Mouse (Mus musculus) retina, embryonic 14.5 days (tissue): ENCODE measurements around the gene Ociad1.
"Not testable (repeated sequence)": the region's sequence is repeated elsewhere in the genome, so short reads cannot be mapped to it uniquely, and the experiment has no call there.

Experiments
- DNase-seq: peaks from one replicate; pipeline ENCODE4 v3.0.0-alpha.2; 2015; ENCODE audit warnings: low spot score

Ociad1 gene

DNA sequence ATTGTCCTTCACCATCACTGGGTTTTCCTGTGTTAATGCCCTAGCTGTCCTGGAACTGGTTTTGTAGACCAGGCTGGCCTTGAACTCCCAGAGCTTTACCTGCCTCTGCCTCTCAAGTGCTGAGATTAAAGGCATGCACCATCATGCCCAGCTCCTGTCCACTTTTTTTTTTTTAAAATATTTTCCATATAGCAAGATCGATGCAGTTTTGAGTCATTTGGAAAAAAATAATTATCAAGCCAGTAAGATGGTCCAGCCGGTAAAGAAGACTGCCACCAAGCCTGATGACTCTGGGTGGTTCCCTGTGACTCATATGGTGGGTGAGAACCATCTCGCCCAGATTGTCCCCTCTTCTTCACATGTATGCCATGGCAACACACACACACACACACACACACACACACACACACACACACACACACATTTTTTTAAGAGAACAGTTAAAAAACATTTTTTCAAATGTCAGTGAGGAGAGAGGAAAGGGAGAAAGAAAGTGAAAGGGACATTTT lies 7.1 kb upstream of the Ociad1 start:
- no peak for DNase-seq

DNA sequence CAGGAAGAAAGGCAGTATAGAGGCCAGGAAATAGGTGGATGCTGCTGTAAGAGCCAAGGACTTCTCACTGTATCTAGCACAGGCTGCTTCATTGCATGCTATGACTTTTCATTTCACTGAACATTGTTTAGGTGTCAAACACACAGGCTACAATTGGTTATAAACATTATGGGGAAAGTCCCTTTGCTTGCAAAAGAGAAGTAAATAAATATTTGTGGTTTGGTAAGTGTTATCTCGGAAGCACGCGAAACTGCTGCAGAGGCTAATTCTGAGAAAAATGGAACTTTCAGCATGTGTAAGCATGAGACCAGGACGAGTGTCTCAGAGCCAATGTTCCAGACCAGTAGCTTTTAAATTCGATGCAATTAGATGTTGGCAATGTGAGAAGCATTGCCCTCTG lies 6.0 kb upstream of the Ociad1 start:
- DNase-seq, result no peak

DNA sequence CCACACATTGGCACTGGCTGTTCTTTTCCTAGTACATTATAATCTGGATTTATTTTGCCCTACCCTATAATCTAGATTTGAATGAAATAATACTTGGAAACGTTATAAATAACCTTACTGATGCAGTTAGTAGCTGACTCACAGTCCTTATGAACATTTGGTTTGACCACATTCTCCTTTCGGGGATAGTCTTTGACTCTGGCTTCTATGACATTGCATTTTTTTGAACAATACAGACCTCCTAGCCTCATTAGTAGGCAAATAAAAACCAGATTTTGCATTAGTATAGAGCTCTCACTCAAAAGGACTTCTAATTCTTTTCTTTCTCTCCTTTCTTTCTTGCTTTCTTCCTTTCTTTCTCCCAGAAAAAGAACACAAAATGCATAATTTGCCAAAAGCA lies 2.7 kb upstream of the Ociad1 start:
- no peak for DNase-seq

DNA sequence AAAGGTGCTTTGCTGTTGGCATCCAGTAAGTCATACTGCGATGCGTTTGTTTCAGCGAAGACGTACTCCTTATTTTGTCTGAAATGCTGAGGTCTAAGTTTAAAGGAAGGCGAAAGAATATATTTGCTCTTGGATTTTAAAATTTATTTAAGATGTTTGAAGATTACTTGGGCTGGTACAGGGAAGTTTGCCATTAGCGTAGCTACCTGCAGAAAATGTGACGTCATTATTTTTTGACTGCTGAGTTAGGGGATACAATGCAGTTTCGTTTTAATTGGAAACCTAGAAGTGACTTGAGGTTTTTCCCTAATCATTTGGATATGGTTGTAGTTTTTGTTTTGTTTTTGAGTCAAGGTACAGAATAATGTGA lies 859 bp downstream of the Ociad1 start:
- DNase-seq, result no peak

DNA sequence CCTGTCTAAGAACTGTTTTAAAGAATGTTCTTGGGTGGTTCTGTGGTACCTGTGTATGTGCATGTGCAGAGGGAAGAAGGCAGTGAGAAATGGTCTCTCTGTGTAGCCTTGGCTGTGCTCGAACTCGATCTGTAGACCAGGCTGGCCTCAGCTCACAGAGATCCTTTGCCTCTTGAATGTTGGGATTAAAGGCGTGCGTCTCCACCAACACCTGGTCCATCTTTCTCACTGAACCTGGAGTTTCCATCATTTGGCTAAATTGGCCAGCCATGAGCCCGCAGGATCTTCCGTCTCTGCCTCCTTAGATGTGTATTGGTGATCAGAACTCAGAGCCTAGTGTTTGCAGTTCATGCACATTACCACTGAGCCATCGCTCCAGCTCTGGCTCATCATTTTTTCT lies 2.4 kb downstream of the Ociad1 start:
- no peak for DNase-seq

DNA sequence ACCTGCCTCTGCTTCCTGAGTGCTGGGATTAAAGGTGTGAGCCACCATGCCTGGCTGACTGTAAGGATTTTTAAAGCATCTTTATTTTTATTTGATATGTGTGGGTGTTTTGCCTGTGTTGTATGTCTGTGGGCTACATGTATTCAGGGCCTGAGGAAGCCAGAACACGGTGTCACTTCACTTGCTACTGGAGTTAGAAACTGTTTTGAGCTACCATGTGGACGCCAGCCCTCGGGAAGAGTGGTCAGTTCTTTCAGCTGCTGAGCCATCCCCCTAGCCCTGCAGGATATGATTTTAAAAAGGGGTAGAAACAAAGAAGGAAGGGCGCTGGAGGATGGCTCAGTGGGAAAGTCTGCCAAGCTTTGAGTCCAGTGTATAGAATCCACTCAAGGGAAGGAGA lies 3.3 kb downstream of the Ociad1 start:
- DNase-seq, result no peak

DNA sequence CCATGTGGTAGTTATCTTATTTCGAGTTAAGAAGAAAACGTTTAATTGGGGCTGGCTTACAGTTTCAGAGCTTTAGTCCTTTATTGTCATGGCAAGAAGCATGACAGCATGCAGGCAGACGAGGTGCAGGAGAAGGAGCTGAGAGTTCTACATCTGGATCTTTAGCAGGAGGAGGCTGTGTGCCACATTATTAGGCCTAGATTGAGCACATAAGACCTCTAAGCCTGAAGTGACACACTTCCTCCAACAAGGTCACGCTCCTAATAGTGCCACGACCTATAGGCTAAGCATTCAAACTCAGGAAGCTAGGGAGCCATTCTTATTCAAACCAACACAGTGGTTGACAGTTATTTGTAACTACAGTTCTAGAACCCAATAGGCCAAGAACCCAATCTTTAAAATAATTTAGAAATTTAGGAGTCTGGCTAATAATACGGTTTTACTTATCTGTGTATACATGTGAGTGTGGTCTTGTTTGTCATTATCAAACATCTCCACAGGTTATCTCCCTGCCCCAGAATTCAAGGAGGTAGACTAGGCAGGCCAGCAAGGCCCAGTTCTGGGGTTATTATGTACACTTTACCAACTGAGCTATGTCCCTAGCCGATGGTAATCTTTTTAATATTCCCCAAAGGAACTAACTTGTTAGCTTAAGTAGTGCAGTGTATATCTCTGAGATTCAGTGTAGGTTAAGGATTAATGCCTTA lies 9.2 kb downstream of the Ociad1 start:
- DNase-seq, result no peak

DNA sequence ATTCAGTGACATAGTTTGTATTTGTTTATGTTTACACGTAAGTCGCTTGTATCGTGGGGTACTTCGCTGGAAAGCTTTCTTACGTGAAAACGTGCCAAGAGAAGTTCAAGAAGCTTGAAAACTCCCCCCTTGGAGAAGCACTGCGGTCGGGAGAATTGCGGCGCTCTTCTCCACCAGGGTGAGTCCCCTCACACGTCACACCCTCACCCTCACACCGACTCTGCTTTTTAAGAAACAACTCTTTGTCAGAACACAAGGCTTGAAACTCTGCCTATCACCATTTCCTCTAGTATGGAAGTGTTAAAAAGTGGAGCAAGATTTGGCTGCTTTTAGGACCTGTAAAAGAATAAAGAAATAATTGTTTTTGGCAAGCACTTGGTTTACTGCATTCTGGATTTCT lies 11.9 kb downstream of the Ociad1 start:
- no peak for DNase-seq

DNA sequence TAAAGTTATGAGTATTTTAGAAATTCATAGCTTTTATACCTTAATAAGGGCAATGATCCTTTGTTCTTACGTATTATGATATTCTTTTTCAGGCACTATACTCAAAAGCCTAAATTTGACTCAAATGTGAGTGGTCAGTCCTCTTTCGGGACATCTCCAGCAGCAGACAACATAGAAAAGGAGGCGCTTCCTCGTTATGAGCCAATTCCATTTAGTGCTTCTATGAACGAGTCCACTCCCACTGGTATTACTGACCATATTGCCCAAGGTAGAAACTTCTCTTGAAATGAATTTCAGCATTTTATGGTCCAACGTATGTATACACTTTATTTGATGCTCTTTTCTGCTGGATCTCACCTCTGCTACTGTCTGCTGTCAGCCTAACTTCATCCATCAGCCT lies 13.9 kb downstream of the Ociad1 start:
- no peak for DNase-seq

DNA sequence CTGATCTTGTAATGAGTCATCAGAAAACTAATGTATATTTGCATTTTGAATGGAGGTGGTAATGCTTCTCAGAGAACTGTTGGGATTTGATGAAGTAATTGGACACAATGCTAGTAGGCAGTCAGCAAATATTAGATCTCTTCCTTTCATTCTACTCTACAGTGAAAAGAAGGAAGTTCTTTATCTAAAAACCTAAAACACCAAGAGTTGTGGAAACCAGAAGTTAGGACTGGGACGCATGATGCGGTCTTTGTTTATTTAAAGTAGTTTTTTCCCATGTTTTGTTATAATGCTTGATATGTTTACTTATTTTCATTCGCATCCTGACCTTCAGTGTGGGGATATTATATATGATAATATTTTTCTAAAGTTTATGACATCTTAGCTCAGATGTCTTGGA lies 14.7 kb downstream of the Ociad1 start:
- DNase-seq, result no peak

DNA sequence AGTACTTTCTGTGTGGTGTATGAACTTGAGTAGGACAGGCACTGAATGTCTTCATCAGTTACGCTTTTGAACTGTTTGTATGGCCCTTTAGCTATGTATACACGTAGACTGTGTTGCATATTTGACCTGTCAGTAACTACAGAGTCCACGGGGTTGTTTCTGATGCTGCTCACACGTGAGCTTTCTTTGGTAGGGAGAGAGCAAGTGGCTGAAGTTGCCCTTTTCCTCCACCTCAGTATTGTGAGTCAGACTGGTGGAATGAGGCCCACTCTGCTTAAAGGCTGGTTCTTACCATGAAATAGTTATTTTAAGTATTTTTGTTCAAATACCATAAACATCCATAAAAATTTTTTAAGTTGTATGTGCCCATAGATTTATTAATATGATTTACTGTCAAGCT lies 16.9 kb downstream of the Ociad1 start:
- DNase-seq, result no peak

DNA sequence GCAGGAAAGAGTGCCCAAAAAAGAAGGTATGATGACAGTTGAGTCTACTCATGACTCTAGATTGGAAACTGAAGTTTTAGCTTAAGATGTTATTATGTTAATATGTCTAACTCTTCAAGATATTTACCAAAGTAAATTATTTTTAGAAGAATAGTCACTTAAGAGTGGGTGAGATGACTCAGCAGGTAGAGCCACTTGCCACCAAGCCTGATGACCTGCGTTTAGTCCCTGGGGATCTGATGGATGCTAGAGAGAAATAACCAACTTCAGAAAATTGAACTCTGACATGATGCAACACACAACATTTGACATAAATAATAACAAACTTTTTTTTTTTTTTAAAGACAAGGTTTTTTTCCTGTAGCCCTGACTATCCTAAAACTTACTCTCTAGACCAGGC lies 17.8 kb downstream of the Ociad1 start:
- no peak for DNase-seq

DNA sequence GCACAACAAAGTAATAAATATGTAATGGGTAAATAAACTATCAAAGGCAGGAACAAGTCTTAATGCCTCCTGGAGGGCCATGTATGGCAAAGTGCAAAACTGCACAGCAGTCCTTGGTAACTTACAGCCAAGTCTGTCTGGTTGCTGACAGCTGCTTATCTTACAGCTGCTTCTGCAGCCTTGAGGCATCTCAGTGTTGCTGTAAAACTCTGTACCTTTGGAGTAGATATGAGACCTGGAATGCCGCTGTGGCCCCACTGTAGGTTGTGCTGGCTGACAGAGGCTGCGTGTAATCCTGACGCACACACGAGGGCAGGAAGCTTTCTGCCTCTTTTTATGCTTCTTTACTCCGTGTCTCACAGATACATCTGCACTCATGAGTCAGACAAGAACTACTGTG lies 18.9 kb downstream of the Ociad1 start:
- no peak for DNase-seq

DNA sequence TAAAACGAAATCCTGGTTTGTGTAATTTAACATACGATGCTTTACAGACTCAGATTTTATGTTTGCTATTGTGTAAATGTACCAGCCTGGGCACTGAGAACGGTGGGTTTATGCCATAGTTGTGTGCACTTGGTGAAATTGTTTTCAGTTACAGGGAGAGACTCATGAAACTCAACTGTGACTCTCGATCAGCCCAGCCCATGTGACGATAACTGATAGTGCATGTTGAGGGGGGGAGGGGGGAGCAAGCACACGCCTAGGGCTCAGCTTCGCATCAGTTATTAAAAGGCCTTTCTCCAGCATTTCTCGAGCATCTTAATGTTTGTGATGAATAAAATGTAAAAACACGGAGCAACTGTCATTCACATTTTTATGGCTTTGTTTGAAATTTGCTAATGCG lies 21.0 kb downstream of the Ociad1 start:
- no peak for DNase-seq

DNA sequence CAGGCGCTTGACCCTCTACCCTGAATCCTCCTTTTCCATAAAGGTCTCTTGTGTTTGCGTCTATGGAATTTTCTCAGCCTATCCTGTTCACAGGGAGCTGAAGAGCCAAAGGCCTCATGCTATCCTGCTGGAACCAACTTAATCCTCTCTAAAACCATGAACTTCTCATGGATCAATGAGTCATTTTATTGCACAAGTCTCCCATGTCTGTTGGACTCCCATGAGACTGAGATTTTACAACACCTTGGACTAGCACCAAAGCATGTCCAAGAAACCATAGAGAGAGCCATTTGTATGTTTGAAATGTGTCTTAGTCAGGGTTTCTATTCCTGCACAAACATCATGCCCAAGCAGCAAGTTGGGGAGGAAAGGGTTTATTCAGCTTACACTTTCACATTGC lies 22.1 kb downstream of the Ociad1 start:
- no peak for DNase-seq

DNA sequence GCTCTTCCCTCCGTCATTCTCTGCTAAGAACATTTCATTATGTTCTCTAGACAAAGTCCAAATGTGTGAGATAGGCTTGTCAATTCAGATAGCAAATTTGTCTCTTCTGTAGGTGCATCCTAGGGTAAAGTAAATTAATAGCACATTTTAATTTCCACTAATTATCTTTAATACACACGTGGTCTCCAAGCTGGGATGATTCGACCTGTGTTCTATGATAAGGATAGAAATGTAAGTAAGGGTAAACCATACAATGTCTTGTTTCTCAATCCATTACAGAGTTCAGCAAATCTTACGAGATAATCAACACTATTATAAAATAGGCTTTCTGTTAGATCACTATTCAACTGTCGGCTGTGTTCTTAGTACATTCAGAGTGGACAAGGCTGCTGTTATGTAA lies 26.7 kb downstream of the Ociad1 start:
- no peak for DNase-seq

DNA sequence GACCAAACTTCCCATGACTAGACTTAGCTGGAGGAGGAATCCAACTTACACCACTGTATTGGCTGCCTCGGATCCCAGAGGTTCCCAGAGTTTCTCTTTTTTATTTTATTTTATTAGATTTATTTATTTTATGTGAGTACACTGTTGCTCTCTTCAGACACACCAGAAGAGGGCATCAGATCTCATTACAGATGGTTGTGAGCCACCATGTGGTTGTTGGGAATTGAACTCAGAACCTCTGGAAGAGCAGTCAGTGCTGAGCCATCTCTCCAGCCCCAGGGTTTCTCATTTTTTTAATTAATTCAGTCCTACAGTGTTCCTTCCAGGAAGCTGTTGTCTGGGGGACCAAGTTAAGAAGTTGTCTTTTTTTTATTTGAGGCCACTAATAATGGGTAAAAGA lies 30.1 kb downstream of the Ociad1 start:
- not testable (repeated sequence) for DNase-seq

DNA sequence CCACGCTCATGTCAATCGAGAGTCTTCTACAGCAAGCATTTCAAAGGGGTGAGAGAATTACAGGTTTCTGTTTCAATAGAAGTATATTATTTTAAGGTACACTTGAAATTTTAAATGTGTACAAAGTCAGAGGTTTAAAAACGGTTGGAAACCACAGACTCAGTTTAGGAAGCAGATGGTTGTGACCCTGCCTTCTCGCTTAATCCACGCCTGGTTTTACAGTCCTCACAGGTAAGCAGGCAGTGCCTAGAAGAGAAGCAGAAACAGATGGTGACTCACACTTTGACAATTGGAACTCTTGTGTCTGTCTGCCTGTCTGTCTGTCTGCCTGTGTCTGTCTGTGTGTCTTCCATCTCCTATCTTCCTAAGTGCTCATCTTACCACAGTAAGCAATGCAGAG lies 31.0 kb downstream of the Ociad1 start:
- DNase-seq, result no peak

DNA sequence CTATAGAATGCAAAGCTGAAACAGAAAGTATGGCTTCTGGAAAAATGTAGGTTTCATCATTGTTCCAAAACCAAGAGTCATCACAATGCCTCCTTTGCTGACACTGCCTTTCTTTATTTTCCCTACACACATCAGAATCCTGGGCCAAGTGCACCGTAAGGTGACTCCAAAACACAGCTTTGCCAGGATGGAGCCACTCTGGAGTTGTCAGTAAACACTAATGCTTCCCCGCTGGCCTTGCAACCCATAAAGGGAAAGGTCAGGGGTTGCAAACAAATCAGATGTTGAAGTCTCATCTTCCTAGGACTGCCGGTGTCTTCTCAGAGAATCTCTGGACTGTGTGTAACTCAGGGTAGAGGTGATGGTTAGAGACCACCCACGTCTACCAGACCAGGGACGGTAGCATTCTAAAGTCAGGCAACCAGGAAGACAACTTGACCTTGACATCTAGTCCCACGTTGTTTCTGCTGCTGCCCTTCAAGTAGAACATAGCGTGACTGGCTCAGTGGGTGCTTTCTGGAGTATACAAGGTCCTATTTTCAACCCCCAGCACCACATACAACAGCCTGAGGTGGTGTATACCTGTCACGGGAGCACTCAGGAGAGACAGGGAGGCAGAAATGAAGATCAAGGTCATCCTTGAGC lies 32.1 kb downstream of the Ociad1 start:
- DNase-seq, result no peak

DNA sequence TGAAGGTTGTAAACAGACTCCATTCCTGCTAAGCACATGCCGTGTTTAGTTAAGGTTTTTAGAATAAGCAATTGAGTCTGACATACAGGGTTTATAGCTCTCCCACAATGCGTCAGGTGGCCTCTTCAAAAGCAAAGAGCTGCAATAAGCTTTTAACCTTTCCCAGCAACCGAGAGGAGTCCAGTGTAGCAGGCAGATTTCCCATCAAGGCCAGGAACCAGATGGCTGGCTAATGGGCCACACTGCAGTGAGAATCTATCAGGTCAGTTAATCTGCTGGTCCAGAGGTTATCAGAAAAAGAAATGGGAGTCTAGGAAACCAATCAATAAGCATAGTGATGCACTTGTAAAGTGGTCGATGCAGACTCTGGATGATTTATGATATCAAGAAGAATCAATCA lies 38.4 kb downstream of the Ociad1 start:
- DNase-seq, result peak; percentile 50

DNA sequence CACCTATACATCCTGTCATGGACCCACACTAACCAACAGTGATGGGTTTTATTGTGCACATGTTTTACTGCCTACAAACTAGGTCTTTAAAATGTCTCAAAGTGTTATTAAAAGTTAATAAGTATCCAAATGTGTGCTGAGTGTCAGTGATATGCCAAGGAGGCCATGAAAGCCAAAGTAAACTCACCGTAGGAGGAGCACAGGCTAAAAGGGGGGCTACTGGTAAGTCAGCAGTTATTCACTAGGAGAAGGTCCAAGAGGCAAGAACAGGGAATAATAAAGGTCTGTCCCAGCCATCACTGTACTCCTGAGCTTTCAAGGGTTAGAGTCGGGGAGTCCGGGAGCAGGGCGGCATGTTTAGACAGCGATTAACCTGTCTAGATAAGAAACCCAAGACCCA lies 43.9 kb downstream of the Ociad1 start:
- no peak for DNase-seq

DNA sequence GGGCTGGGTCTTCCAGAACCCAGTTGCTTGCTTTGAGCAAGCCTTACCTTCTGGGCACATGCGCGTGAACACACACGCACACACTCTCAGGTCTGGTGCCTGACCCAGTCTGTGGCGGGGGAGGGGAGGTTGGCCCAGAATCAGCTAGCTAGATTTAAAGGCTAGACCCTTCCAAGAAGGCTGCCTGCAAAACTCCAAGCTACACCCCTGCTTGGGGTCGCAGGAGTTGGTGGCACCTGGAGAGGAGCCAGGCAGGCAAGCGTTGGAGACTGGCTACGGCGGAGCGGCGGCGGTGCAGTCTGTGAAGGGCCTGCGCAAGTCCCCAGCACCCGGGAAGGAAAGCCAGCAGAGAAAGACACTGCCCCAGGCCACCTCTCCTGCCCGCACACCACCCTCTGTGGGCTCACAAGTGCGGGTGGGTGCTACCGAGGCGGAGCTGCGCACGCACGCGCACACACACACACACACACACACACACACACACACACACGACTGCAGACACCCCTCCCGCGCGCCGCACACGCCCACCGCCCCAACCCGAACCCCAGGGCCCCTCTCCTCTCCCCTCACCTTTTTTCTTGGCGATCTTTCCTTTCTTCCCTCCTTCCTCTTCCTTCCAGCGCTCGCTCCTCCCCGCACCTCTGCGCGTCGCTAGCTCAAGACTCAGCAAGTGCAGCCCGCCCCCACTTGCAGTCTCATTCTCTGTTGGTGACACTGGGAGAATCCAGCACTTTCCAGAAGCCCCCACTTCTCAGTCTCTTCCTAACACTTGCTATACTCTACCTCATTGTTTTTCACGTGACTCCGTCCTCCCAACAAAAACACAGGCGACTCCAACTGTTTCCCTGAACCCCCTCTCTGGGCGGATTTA lies 45.6 kb downstream of the Ociad1 start:
- DNase-seq, result peak; percentile 43

DNA sequence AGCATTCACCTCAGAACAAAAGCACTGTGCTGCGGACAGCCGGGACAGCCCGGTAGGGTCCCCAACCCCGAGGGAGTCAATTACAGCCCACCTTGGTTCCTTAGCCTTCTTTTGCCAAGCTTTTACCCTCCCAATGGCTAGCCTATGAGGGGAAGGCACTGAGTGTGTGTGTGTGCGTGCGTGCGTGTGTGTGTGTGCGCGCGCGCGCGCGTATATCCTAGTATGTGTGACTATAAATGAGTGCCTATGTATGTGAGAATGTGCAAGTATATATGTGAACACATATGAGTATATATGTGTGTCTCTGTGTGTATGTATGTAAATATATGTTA lies 46.2 kb downstream of the Ociad1 start:
- no peak for DNase-seq
